Mouse (Mus musculus): ENCODE measurements around the gene Akt2. TPM values are rescaled to one million over a fixed set of nuclear protein-coding genes. Genes with fewer than 3 reads are reported as not detected.

Akt2 gene
- polyA plus RNA-seq, 1 experiment from 2014 or later, result 75.3 TPM

DNA sequence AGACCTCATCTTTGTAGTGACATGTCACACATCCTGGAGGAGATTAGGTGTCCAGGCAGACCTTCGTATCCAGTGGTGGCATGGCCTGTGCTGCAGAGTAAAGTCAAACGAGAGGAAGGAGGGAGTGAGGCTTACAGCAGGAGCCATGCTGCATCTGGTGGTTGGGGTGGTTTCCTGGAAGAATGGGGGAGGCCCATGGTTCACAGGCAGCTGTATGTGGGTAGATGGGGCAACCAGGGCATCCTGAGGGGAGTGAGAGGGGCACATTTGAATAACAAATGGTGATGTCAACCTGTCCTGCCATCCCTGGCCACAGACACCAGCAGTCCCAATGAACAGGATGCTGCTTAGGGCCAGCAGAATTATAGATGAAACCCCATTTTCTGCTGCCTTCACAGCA is 18.3 kb downstream of the Akt2 start:
- Histone ChIP-seq H3K27me3 (ENCODE audit: insufficient read depth, low read length) (no peaks in the 10 kb centered on the region), H3K4me2 (ENCODE audit: low read length) (no peak overlapping the region), H3K36me3 (ENCODE audit: insufficient read depth, low read length) (peaks cover 20% of the 10 kb centered on the region; the same call in 1 of the 2 replicates), H3K9me3 (replicated peaks; ENCODE audit: low read length) (no peaks in the 10 kb centered on the region), H3K4me1 (replicated peaks; ENCODE audit: insufficient read depth, low read length) (peaks cover 17% of the 10 kb centered on the region), H3K9ac (ENCODE audit: low read depth, low read length) (no peak overlapping the region), H3K4me3 (replicated peaks; ENCODE audit: low read depth, low read length) (no peak overlapping the region), H3K27ac (no peak overlapping the region)
- ATAC-seq (replicated peaks; ENCODE audit: low FRiP score, low read depth) (no peak), DNase-seq (ENCODE audit: low spot score) (no peak)
- no peak for TF ChIP-seq CTCF (IDR thresholded peaks at IDR 0.05; ENCODE audit: low read depth)
- 82% methylated on average over 2 of the region's 2 CpGs for WGBS

DNA sequence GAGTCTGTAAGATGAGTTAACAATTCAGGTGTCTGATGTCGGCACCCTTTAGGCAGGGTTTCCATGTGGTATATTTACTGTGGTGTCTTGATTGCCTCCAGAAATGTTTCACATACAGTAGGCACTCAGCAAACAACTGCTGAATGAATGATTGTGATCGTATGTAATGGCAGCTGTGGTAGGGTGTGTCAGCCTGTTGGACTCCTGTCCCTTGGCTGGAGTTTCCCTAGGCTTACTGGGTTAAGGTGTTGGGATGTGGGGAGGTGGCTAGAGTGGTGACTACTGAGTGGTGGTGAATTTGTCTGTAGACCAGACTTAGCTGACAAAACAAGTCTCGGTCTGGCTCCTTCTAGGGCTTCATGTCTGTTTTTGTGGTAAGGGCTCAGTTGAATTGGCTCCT is 19.0 kb downstream of the Akt2 start:
- 94% methylated on average over 3 of the region's 3 CpGs for WGBS
- H3K4me3 ChIP-seq (replicated peaks; ENCODE audit: low read depth, low read length), result no peak overlapping the region
- no peak overlapping the region for H3K9ac ChIP-seq (ENCODE audit: low read depth, low read length)
- H3K4me1 ChIP-seq (replicated peaks; ENCODE audit: insufficient read depth, low read length), result peaks cover 14% of the 10 kb centered on the region
- no peak for DNase-seq (ENCODE audit: low spot score)
- no peak for ATAC-seq (replicated peaks; ENCODE audit: low FRiP score, low read depth)
- H3K27ac ChIP-seq, result no peak overlapping the region
- peaks cover 20% of the 10 kb centered on the region; the same call in 1 of the 2 replicates for H3K36me3 ChIP-seq (ENCODE audit: insufficient read depth, low read length)
- TF ChIP-seq CTCF (IDR thresholded peaks at IDR 0.05; ENCODE audit: low read depth), result no peak
- no peak overlapping the region for H3K4me2 ChIP-seq (ENCODE audit: low read length)
- no peaks in the 10 kb centered on the region for H3K9me3 ChIP-seq (replicated peaks; ENCODE audit: low read length)
- no peaks in the 10 kb centered on the region for H3K27me3 ChIP-seq (ENCODE audit: insufficient read depth, low read length)

DNA sequence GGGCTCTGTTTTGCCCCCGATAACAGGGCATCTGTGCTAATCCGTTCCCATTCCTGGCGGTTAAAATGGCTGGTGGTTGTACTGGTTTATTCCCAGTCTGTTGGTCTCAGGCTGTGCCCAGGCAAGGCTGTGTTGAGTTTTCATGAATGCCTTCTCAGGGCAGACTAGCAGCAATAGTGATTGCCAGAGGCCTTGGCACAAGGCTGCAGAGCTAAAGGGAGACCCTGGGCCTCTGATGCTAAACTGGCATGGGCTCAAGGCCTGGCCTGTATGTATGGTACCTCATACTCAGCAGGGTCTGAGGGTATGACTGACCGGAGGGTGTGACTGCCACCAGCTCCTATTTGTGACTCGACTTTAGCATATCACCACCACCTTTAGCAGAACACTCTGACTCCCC is 19.5 kb downstream of the Akt2 start:
- WGBS, result 93% methylated on average over 5 of the region's 5 CpGs
- no peak for TF ChIP-seq CTCF (IDR thresholded peaks at IDR 0.05; ENCODE audit: low read depth)
- H3K27me3 ChIP-seq (ENCODE audit: insufficient read depth, low read length), result no peaks in the 10 kb centered on the region
- DNase-seq (ENCODE audit: low spot score), result no peak
- peaks cover 12% of the 10 kb centered on the region for H3K4me1 ChIP-seq (replicated peaks; ENCODE audit: insufficient read depth, low read length)
- no peak overlapping the region for H3K4me3 ChIP-seq (replicated peaks; ENCODE audit: low read depth, low read length)
- no peaks in the 10 kb centered on the region for H3K9me3 ChIP-seq (replicated peaks; ENCODE audit: low read length)
- H3K27ac ChIP-seq, result no peak overlapping the region
- no peak overlapping the region for H3K4me2 ChIP-seq (ENCODE audit: low read length)
- H3K9ac ChIP-seq (ENCODE audit: low read depth, low read length), result no peak overlapping the region
- ATAC-seq (replicated peaks; ENCODE audit: low FRiP score, low read depth), result no peak
- H3K36me3 ChIP-seq (ENCODE audit: insufficient read depth, low read length), result peaks cover 20% of the 10 kb centered on the region; the same call in 1 of the 2 replicates

DNA sequence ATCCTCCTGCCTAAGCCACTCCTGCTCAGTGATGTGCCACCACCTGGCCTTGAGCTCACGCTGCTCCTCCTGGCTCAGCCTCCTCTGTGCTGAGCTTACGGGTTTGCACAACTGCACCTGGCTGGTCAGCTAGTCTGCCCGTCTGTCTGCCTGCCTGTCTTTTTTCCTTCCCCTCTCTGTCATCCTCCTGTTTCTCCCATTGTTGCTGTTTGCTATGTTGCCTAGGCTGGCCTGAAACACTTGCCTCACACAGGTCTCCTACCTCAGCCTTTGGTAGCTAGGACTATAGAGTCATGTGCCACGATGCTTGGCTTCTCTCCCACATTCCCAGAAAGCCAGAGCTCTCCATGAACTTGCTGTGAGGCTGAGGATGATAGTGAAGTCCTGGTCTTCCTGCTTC is 21.6 kb downstream of the Akt2 start:
- 82% methylated on average over 4 of the region's 4 CpGs for WGBS
- H3K9me3 ChIP-seq (replicated peaks; ENCODE audit: low read length), result no peaks in the 10 kb centered on the region
- ATAC-seq (replicated peaks; ENCODE audit: low FRiP score, low read depth) (no peak), DNase-seq (ENCODE audit: low spot score) (no peak)
- H3K4me2 ChIP-seq (ENCODE audit: low read length), result no peak overlapping the region
- H3K4me1 ChIP-seq (replicated peaks; ENCODE audit: insufficient read depth, low read length), result no peaks in the 10 kb centered on the region
- no peaks in the 10 kb centered on the region for H3K27me3 ChIP-seq (ENCODE audit: insufficient read depth, low read length)
- peaks cover 39% of the 10 kb centered on the region for H3K36me3 ChIP-seq (ENCODE audit: insufficient read depth, low read length)
- no peak for TF ChIP-seq CTCF (IDR thresholded peaks at IDR 0.05; ENCODE audit: low read depth)
- no peak overlapping the region for H3K27ac ChIP-seq
- no peak overlapping the region for H3K4me3 ChIP-seq (replicated peaks; ENCODE audit: low read depth, low read length)
- H3K9ac ChIP-seq (ENCODE audit: low read depth, low read length), result no peak overlapping the region

DNA sequence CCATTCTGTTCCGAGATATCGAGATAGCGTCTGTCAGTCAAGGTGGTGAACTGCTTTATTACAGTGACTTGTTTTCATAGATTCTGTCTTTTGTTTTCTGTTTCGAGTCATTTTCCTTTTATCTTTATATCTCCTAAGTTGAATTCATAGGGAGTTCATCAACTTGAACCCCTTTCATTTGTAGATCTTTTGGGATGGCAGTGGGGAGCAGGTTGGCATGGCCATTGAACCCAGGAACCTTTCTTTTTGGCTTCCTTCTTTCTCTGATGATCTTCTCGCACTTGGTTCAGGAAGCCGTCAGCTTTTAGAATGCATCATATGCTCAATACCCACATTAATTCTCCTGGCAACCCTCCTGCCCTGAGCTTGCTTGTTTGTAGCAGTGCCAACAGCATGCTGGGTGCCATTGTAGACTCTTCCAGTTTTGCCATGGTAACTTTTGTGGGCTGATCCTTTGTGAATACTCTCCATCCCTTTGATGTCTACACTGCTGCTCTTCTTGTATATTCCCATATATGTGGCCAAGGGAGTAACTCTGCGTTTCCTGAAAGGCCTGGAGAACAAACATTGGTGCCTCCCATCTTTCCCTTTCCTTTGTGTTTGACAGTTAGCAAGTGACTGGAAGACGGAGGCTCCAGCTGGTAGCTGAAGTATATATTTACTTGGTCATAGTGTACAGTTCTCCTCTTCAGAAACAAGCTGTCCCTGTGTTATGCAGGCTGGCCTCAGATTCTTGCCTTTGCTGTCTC is 22.6 kb downstream of the Akt2 start:
- ATAC-seq (replicated peaks; ENCODE audit: low FRiP score, low read depth) (no peak), DNase-seq (ENCODE audit: low spot score) (no peak)
- no peak overlapping the region for H3K9ac ChIP-seq (ENCODE audit: low read depth, low read length)
- H3K4me3 ChIP-seq (replicated peaks; ENCODE audit: low read depth, low read length), result no peak overlapping the region
- TF ChIP-seq CTCF (IDR thresholded peaks at IDR 0.05; ENCODE audit: low read depth), result no peak
- whole genome bisulfite sequencing, result 76% methylated on average over 8 of the region's 8 CpGs
- H3K9me3 ChIP-seq (replicated peaks; ENCODE audit: low read length), result no peaks in the 10 kb centered on the region
- peaks cover 43% of the 10 kb centered on the region for H3K36me3 ChIP-seq (ENCODE audit: insufficient read depth, low read length)
- H3K27me3 ChIP-seq (ENCODE audit: insufficient read depth, low read length), result no peaks in the 10 kb centered on the region
- no peak overlapping the region for H3K4me2 ChIP-seq (ENCODE audit: low read length)
- no peaks in the 10 kb centered on the region for H3K4me1 ChIP-seq (replicated peaks; ENCODE audit: insufficient read depth, low read length)
- no peak overlapping the region for H3K27ac ChIP-seq

DNA sequence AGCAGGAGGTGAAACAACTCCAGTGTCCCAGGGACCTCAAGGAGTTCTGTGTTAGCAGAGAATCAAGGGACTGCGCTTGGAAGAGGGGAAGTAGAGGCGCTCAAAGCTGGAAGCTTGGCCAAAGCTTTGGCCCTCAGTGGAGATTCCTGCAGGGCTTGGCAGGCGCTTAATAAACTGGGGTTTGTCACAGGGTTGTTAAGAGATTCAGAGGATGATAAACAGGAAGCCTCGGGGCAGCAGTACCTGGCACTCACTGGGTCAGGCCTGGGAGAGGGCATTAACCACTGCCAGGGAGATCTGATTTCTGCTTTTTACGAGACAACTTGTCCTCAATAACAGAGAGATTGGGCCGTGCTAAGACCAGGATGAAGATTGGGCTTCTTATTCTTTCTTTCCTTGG is 29.7 kb downstream of the Akt2 start:
- ATAC-seq (replicated peaks; ENCODE audit: low FRiP score, low read depth) (no peak), DNase-seq (ENCODE audit: low spot score) (no peak)
- Histone ChIP-seq H3K27me3 (ENCODE audit: insufficient read depth, low read length) (no peaks in the 10 kb centered on the region), H3K9me3 (replicated peaks; ENCODE audit: low read length) (no peaks in the 10 kb centered on the region), H3K4me1 (replicated peaks; ENCODE audit: insufficient read depth, low read length) (no peaks in the 10 kb centered on the region), H3K27ac (no peak overlapping the region), H3K9ac (ENCODE audit: low read depth, low read length) (no peak overlapping the region), H3K4me3 (replicated peaks; ENCODE audit: low read depth, low read length) (no peak overlapping the region), H3K4me2 (ENCODE audit: low read length) (no peak overlapping the region), H3K36me3 (ENCODE audit: insufficient read depth, low read length) (peaks cover 80% of the 10 kb centered on the region)
- TF ChIP-seq CTCF (IDR thresholded peaks at IDR 0.05; ENCODE audit: low read depth), result no peak
- WGBS, result 74% methylated on average over 6 of the region's 6 CpGs

DNA sequence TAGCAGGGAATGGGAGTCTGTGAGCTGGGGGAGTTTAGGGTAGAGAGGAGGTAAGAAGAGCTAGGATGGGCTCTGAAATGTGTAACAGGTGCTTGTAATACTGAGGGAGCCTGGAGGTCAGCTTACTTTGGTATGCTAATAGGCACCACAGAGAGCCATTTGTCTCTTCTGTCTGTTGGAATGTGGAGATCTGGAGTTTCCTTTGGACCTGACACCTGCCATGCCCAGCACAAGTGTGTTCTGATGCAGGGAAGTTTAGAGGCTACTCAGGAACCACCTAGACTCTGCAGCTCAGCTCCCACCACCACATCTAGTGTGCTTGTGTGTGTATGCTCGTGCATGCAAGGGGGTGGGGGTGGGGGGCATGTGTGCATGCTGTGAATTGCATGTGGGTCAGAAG is 30.9 kb downstream of the Akt2 start:
- Histone ChIP-seq H3K36me3 (ENCODE audit: insufficient read depth, low read length) (peaks cover 78% of the 10 kb centered on the region), H3K27me3 (ENCODE audit: insufficient read depth, low read length) (no peaks in the 10 kb centered on the region), H3K4me1 (replicated peaks; ENCODE audit: insufficient read depth, low read length) (no peaks in the 10 kb centered on the region), H3K4me2 (ENCODE audit: low read length) (no peak overlapping the region), H3K9me3 (replicated peaks; ENCODE audit: low read length) (no peaks in the 10 kb centered on the region), H3K9ac (ENCODE audit: low read depth, low read length) (no peak overlapping the region), H3K4me3 (replicated peaks; ENCODE audit: low read depth, low read length) (no peak overlapping the region), H3K27ac (no peak overlapping the region)
- ATAC-seq (replicated peaks; ENCODE audit: low FRiP score, low read depth), result no peak
- 79% methylated on average over 1 of the region's 1 CpGs for WGBS
- no peak for TF ChIP-seq CTCF (IDR thresholded peaks at IDR 0.05; ENCODE audit: low read depth)
- DNase-seq (ENCODE audit: low spot score), result no peak

All from kidney, postnatal 0 days (tissue).